Mouse (Mus musculus): ENCODE data around the gene Lrrc58.

GRCm38 (mm10) chr16:37937276-37937675 is 69.1 kb downstream of the Lrrc58 start:
- no peak for TF ChIP-seq CTCF (IDR thresholded peaks at IDR 0.05; ENCODE audit: extremely low read depth, insufficient read depth, insufficient read length, insufficient replicate concordance)
- no peak for TF ChIP-seq POLR2A (IDR thresholded peaks at IDR 0.05; ENCODE audit: low read depth, low read length)

All from spleen, adult 2 months (tissue).